Mouse (Mus musculus): ENCODE measurements around the gene Prr12. TPM values are rescaled to one million over a fixed set of nuclear protein-coding genes. Genes with fewer than 3 reads are reported as not detected.
A peak's percentile ranks its signal among the peaks of the same experiment; 100 is the strongest.

The Prr12 gene
- total RNA-seq, 2 experiments from 2014 or later = 77.6 to 81.4 TPM

DNA sequence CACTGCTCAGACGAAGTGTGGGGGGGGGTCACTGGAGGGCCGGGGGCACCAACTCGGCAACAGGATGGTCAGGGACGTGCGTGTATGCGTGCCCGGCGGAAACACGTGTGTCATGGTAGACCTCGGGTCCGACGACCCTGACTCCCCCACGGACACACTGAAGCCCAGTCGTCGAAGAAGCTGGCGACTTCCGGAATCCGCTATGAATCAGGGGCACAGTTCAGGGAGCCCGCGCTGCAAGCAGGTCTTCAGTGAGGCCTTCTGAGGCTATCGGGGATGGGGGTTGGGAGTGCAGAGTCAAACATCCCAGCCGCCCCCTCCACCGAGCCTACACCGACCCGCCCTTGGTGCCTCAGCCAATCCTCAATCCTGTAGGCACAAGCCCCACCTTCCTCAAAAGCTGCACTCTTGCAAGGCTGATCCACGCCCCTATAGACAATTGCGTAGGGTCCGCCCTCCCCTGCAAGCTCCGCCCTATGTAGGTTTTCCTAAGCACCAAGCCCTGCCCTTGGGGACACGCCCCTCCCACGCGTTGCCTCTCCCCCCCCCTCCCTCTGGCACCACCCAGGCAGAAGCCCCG, 1.3 kb upstream of the Prr12 start:
- Histone ChIP-seq H3K27ac (peak overlapping the region; percentile 99), H3K4me3 (peak overlapping the region; percentile 84)
- peak; percentile 87 to 97 for DNase-seq (ENCODE audit: low spot score in 2 of 2)
- no peak for TF ChIP-seq CTCF (conservative IDR thresholded peaks at IDR 0.05)

DNA sequence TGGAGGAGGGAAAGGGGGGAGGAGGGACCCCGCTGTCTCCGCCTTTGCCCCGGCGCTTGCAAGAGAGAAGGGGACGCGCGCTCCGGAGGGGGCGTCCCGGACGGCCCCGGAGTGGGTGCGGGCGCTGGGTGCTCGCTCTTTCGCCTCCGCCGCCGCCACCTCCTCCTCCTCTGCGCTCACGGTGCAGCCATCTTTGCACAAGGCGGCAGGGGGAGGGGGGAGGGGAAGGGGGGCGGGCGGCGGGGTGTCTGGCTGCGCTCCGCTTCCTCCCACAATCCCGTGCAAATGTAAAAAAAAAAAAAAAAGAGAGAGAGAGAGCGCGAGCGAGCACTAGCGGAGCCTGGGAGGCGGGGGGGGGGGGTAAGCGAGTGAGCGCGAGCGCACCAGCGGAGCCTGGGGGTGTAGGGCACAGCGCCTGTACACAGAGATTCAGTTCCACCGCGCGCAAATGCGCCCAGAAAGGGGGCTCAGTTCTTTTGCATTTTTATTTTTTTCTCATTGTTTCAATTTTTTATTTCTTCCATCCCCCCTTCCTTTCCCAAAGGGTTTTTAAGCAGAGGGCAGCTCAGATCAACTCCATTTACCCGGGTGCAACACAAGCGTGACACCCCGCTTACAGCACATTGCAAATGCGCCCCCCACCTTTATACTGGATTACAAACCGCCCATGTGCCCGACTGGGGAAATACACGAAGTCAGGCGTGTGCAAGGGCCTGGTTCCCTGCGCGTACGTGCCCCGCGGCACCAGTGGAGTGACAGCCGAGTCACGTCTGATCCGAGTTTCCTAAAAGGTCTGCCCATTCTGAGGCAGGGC, 643 bp upstream of the Prr12 start:
- peak overlapping the region; percentile 99 for H3K27ac ChIP-seq
- TF ChIP-seq CTCF (conservative IDR thresholded peaks at IDR 0.05) = no peak; the same call in 1 of the 2 replicates
- H3K4me3 ChIP-seq = peak overlapping the region; percentile 84
- peak; percentile 52 to 63 for DNase-seq (ENCODE audit: low spot score in 2 of 2)

DNA sequence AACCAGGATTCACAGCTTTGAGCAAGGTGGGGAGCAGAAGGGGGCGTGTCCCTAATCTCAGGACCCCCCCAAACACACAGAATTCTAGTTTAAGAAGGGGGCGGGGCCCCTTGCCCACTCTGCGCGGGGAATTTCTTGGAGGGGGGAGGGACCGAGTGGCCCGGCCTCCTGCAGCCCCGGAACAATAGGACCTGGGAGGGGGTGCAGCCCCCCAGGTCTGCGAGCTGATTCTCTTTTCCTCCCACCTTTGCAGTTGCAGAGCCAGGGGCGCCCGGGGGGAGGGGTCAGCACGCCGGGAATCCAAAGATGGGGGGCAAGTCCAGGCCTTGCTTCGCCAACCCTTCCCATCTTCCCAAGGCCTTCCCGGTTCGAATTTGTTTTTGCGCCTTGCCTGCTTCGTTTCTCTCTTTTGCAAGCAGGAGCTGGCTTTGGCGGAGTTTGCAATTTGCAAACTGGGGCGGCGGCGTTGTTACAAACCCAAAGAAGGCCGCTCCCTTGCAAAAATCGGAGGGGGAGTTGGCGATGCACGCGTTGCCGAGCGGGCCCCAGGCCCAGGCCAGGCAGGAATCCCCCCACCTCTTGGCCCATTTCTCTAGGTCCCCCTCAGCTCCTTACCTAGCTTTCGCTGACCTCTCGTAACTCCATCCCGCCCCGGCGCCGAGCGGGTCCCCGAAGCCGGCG, 360 bp downstream of the Prr12 start:
- peak overlapping the region; percentile 99 for H3K27ac ChIP-seq
- peak in 1 of 2 experiments; percentile 47 for DNase-seq (ENCODE audit: low spot score in 2 of 2)
- peak overlapping the region; percentile 84 for H3K4me3 ChIP-seq
- no peak for TF ChIP-seq CTCF (conservative IDR thresholded peaks at IDR 0.05)

- no peak for DNase-seq (ENCODE audit: low spot score in 2 of 2)
- Histone ChIP-seq H3K27ac (peak overlapping the region; percentile 99), H3K4me3 (peak overlapping the region; percentile 84)
- TF ChIP-seq CTCF (conservative IDR thresholded peaks at IDR 0.05) = no peak
Measured at GRCm38 (mm10) chr7:45051601-45051974, 1.1 kb downstream of the Prr12 start.

DNA sequence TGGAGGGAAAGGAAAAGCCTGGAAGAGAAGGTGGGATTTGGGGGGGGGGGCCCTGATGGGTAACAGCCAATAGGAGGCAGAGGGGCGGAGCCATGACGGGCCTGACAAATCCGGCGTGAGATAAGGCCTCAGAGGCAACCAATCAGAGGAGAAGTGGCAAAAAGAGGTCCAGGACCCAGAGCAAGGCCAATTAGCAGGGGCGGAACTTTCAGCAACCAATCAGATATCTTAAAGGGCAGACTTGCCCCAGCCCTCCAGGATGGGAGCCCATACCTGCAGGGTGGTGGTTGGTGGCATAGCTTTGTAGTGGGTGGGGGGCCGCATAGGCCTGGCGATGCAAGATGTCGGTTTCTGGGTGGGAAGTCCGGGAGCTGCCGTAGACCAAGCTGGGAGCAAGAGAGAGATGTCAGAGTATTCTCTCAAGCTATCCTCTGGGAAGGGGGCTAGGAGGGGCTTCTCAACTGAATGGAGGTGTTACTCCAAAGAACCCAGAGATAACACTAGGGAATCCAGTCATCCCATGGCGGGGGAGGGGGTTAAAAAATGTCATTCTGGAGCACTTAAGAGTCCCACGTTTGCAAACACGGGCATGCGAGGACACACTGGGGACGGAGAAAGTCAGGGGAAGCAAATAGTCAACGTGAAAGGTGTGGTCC, 1.6 kb downstream of the Prr12 start:
- no peak for TF ChIP-seq CTCF (conservative IDR thresholded peaks at IDR 0.05)
- H3K27ac ChIP-seq = peak overlapping the region; percentile 99
- peak overlapping the region; percentile 84 for H3K4me3 ChIP-seq
- peak; percentile 64 to 84 for DNase-seq (ENCODE audit: low spot score in 2 of 2)

- no peak overlapping the region for H3K27ac ChIP-seq
- no peak overlapping the region for H3K4me3 ChIP-seq
- no peak for TF ChIP-seq CTCF (conservative IDR thresholded peaks at IDR 0.05)
- no peak for DNase-seq (ENCODE audit: low spot score in 2 of 2)
Measured at GRCm38 (mm10) chr7:45048923-45049657, 3.6 kb downstream of the Prr12 start.

DNA sequence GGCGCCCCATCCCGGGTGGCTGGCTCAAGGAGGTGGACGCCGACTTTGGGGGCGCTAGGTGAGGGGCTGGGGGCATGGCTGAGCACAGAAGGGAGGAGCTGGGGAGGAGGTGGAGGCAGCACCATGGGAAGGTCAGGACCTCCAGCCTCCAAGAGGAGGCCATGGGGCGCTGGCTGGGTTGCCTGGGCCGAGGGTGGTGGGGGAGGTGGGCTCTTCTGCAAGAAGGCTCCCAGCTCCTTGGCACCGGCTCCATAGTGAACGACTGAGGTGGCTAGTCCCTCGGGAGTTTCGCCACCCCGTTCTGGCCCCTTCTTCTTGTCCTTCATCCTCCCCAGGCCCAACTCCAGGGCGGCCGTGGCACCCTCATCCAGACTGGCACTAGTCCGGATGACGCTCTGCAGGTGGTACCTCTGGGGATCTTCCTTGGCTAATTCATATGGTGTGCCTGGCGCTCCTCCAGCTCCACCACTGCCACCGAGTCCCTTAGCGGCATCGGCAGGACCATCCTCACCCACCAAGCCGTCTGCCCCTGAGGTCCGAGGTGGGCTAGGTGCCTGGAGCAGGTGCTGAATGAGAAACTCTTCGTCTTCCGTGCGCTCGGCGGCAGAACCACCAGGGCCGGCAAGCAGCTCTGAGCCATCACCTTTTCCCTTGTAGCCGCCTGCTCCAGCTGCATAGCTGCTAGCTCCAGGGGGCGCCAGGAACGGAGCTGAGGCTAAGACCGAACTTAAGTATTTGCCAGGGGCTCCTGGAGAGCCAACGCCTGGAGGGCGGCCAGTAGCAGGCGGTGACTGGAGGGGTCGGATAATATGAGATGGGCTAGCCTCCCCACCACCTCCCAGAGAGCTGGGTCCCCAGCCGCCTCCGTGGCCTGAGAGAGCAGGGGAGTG, 4.4 kb downstream of the Prr12 start:
- DNase-seq (ENCODE audit: low spot score in 2 of 2) = no peak
- no peak for TF ChIP-seq CTCF (conservative IDR thresholded peaks at IDR 0.05)

DNA sequence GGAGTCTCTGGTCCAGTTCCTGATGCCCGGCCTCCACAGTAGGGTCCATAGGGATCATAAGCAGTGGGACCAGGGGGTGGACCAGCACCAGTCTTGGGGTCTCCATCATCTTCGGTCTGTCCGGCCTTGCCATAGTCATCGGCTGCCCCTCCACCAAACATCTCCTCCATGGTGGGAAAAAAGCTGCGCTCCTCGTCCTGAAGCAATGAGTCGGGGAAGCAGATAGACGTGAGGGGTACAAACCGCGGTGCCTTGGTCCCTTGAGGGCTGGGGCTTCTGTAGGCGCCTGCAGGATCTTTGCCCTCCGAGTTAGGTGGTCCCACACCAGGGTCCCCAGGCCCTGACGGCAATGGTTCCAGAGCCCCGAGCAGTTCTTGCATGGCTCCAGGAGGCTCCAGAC, 5.2 kb downstream of the Prr12 start:
- no peak for DNase-seq (ENCODE audit: low spot score in 2 of 2)
- no peak overlapping the region for H3K27ac ChIP-seq
- no peak overlapping the region for H3K4me3 ChIP-seq
- TF ChIP-seq CTCF (conservative IDR thresholded peaks at IDR 0.05) = no peak

More for the DNA sequence above, 4.4 kb downstream of the Prr12 start:
- no peak overlapping the region for H3K27ac ChIP-seq
- no peak overlapping the region for H3K4me3 ChIP-seq

GRCm38 (mm10) chr7:45046853-45047350, 5.8 kb downstream of the Prr12 start:
- Histone ChIP-seq H3K27ac (no peak overlapping the region), H3K4me3 (no peak overlapping the region)
- no peak for DNase-seq (ENCODE audit: low spot score in 2 of 2)
- TF ChIP-seq CTCF (conservative IDR thresholded peaks at IDR 0.05) = no peak

- no peak overlapping the region for H3K4me3 ChIP-seq
- no peak for DNase-seq (ENCODE audit: low spot score in 2 of 2)
- TF ChIP-seq CTCF (conservative IDR thresholded peaks at IDR 0.05) = no peak
- H3K27ac ChIP-seq = no peak overlapping the region
Measured at GRCm38 (mm10) chr7:45045741-45046140, 6.9 kb downstream of the Prr12 start.

DNA sequence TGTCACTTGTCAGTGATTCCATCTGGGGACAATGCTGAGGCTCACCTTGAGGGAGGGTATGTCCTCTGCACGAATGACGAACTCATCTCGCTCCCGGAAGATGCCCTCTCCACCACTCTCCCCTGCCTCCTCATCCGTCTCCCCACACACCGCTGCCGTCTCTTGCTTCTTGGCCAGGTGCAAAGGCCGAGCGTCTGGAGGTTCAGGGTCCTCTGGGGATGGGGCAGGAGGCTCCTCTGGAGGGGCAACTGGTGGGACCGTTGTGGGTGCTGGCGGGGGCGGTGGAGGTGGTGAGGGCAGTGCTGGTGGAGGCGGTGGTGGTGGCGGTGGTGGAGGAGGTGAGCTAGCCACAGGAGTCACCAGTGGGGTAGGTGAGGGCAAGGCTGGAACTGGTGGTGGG, 9.4 kb downstream of the Prr12 start:
- Histone ChIP-seq H3K27ac (no peak overlapping the region), H3K4me3 (no peak overlapping the region)
- TF ChIP-seq CTCF (conservative IDR thresholded peaks at IDR 0.05) = no peak
- no peak for DNase-seq (ENCODE audit: low spot score in 2 of 2)
